Mouse (Mus musculus) stomach, postnatal 0 days (tissue): Measurements from ENCODE around the gene Ywhah.

ENCODE experiments used
- CTCF ChIP-seq: IDR thresholded peaks from 2 replicates; pipeline ENCODE4 v1.5.1; 2016; ENCODE audit warnings: antibody characterized with exemption, low read depth, mild to moderate bottlenecking, moderate library complexity
- EP300 ChIP-seq: optimal IDR thresholded peaks from 2 replicates; pipeline ENCODE3; 2016; ENCODE audit warnings: antibody characterized with exemption

GRCm38 (mm10) chr5:33011132-33012106, 7.2 kb upstream of the Ywhah start:
- TF ChIP-seq CTCF (no peak), EP300 (no peak)
